Comparison of ENCODE assay signal across 17 mouse cellular contexts in genomic region chr7:66260295-66260694, GRCm38 (mm10).
DNase-seq lines count a peak whose midpoint lies in the region; ATAC-seq and TF ChIP-seq lines count a peak whose summit lies in the region.
"Had no signal": no experiment of that assay in that cellular context is flagged by ENCODE, and none has a peak within 500 bp of the region (broad histone marks: within the 10 kb centered on the region; RNA-seq: fewer than 3 reads in every experiment).

No protein-coding gene starts in this region.

- TF ChIP-seq CTCF in hindbrain, postnatal 0 days (IDR thresholded peaks at IDR 0.05; ENCODE audit: low read depth), result no peak

- WGBS in hindbrain, postnatal 0 days, result 82% methylated on average over 8 of the region's 8 CpGs
- WGBS in hindbrain, embryonic 10.5 days, result 91% methylated on average over 8 of the region's 8 CpGs

- H3K4me1 ChIP-seq in hindbrain, postnatal 0 days (ENCODE audit: insufficient read depth, low read length), result peaks cover 8% of the 10 kb centered on the region
- H3K4me1 ChIP-seq in hindbrain, embryonic 10.5 days (replicated peaks), result peaks cover 22% of the 10 kb centered on the region
- H3K4me1 ChIP-seq: forebrain, embryonic 15.5 days had no signal

- no peaks in the 10 kb centered on the region for H3K36me3 ChIP-seq in hindbrain, postnatal 0 days (ENCODE audit: insufficient read depth, low read length)
- no peaks in the 10 kb centered on the region for H3K36me3 ChIP-seq in hindbrain, embryonic 10.5 days
- H3K36me3 ChIP-seq: forebrain, embryonic 15.5 days; heart, embryonic 15.5 days; midbrain, embryonic 15.5 days had no signal

- no peak for DNase-seq in hindbrain, postnatal 0 days (ENCODE audit: low spot score)
- no peak for DNase-seq in hindbrain, embryonic 10.5 days (ENCODE audit: low spot score)
- peak; percentile 10 for DNase-seq in urinary bladder, adult 2 months (ENCODE audit: low spot score)
- DNase-seq in urinary bladder, postnatal 14 days (ENCODE audit: low spot score), result no peak
- DNase-seq in cerebellum, adult 8-10 months, result peak; percentile 23
- DNase-seq in gastrocnemius, adult 8-10 months (ENCODE audit: low spot score in 2 of 2), result no peak
- no peak for DNase-seq in frontal cortex, postnatal 36 days (ENCODE audit: low spot score in 2 of 2)
- DNase-seq: adrenal gland, adult 2 months; embryo, embryonic 11 days; heart, adult 18-20 months; kidney, adult 11 months; right cerebral cortex, postnatal 25 days; thymus, postnatal 14 days had no signal

- no peak overlapping the region for H3K4me3 ChIP-seq in hindbrain, postnatal 0 days (ENCODE audit: low read length)
- H3K4me3 ChIP-seq in hindbrain, embryonic 10.5 days, result no peak overlapping the region
- H3K4me3 ChIP-seq: forebrain, embryonic 15.5 days; heart, embryonic 15.5 days; midbrain, embryonic 15.5 days had no signal

- H3K27ac ChIP-seq in hindbrain, postnatal 0 days, result peak overlapping the region; percentile 52; the same call in 1 of the 2 replicates
- H3K27ac ChIP-seq in hindbrain, embryonic 10.5 days, result no peak overlapping the region
- H3K27ac ChIP-seq: forebrain, embryonic 15.5 days; heart, embryonic 15.5 days; liver, embryonic 14.5 days; midbrain, embryonic 15.5 days had no signal

- H3K4me2 ChIP-seq in hindbrain, postnatal 0 days (ENCODE audit: low read depth, low read length), result no peak overlapping the region
- H3K4me2 ChIP-seq: forebrain, embryonic 15.5 days; heart, embryonic 15.5 days; midbrain, embryonic 15.5 days had no signal

- H3K9me3 ChIP-seq in hindbrain, postnatal 0 days (ENCODE audit: low read length), result no peaks in the 10 kb centered on the region
- H3K9me3 ChIP-seq in hindbrain, embryonic 10.5 days, result no peaks in the 10 kb centered on the region
- H3K9me3 ChIP-seq: forebrain, embryonic 15.5 days; heart, embryonic 15.5 days; midbrain, embryonic 15.5 days had no signal

- ATAC-seq in hindbrain, postnatal 0 days, result no peak
- ATAC-seq: forebrain, embryonic 15.5 days had no signal

- no peak overlapping the region for H3K9ac ChIP-seq in hindbrain, postnatal 0 days (replicated peaks; ENCODE audit: low read length)
- H3K9ac ChIP-seq: forebrain, embryonic 15.5 days; heart, embryonic 15.5 days; liver, embryonic 14.5 days; midbrain, embryonic 15.5 days had no signal

- no peaks in the 10 kb centered on the region for H3K27me3 ChIP-seq in hindbrain, postnatal 0 days (ENCODE audit: insufficient read depth, low read length)
- H3K27me3 ChIP-seq in hindbrain, embryonic 10.5 days (ENCODE audit: insufficient read depth, poor library complexity, severe bottlenecking), result no peaks in the 10 kb centered on the region
- H3K27me3 ChIP-seq: forebrain, embryonic 15.5 days; heart, embryonic 15.5 days; midbrain, embryonic 15.5 days had no signal

Comparison
In these comparisons a context has a peak if more than half of its experiments do, and no peak if none do; other contexts are left out.
1. DNase-seq: peak in urinary bladder, adult 2 months (single experiment) and cerebellum, adult 8-10 months (single experiment); none in hindbrain, postnatal 0 days (single experiment), hindbrain, embryonic 10.5 days (single experiment), urinary bladder, postnatal 14 days (single experiment), gastrocnemius, adult 8-10 months (0 of 2) and frontal cortex, postnatal 36 days (0 of 2).